Mouse (Mus musculus): ENCODE measurements at regions not wholly inside any gene's neighbourhood (a gene's known extent, or its start where the extent isn't known, plus 50 kb on each side); places are given as distances from the start of the nearest gene placed in this dataset.

DNA sequence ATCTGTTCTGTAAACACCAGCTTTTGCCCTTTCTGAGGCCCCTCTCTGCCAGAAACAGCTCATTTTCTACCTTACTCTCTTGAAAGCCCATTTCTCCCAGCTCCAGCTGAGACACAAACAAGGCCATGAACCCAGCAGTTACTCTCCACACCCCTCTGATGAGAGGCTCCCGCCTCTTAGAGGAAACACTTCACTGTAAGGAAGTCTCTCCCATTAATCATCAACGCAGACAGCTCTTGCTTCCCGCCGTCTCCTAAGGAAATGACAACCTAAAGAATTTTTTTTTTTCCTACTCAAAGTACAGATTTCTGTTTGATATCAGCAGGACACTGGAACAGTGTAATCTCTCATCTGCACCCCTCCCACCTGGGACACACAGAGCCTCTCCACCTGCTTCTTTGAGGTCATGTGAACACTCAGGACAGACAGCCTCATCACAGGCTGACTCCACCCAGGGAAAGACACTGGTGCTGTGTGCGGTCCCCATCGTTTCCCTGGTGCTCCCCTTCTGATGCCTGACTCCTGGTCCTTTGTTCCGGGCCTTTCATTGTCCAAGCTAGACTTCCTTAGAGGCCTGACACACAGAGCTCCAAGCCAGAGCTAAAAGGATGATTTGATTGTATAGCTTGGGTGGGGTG is 106.0 kb upstream of the Pmepa1 start:
- TF ChIP-seq EP300 (IDR thresholded peaks at IDR 0.05; ENCODE audit: low read depth) (no peak), CTCF (IDR thresholded peaks at IDR 0.05; ENCODE audit: low read depth) (no peak)
